Mouse (Mus musculus): ENCODE results near the gene Irak1. TPM values are rescaled to one million over a fixed set of nuclear protein-coding genes. Genes with fewer than 3 reads are reported as not detected.

Irak1 gene
- 16.2 and 16.9 TPM in 2 replicates for polyA plus RNA-seq (2012)

DNA sequence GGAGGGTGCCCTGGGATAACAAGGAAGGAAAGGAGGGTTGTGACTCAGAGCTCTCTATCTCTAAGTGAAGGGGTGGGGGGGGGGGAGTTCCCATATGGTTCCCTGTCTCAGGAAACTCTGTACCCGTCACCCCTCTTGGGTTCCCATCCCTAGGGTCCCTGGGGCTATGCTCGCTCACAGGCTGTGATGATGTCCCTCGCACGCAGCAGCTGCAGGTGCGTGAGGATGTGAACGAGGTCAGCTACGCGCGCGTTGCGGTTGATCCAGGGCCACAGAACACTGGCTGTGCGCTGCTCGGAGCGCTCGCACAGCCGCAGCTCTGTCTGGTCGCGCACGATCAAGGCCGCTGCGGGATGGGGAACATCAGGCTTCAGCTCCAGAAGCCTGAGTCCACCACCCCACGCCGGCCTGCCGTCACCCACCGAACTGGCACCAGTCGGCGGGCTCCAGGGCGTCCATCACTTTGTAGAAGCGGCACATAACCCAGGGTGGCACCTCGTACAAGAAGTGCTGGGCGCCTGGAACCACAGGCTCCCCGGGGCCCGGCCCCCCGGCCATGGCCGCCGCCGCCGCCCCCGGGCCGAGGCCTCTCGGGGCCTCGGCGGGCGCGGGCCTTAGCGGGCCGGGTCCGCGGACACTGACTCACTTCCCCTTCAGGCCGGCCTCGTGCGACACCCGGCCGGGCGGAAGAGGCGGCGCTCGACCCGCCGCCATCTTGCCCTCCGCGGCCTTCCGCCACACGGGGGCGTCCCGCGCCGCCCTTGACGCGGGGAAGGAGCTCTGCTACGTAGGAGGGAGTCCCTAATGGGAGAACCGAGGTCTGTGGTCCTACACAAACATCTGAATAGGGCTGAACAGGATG, at the start of gene Irak1:
Irak1 (minus strand) TSS at position 731 of the 862 bp plus-strand sequence.
- no peaks in the 10 kb centered on the region; the same call in 1 of the 2 replicates for H3K9me3 ChIP-seq (ENCODE audit: control insufficient read depth, low read length)
- TF ChIP-seq GATA1 (IDR thresholded peaks at IDR 0.05; ENCODE audit: low read length) (no peak), TAL1 (IDR thresholded peaks at IDR 0.05; ENCODE audit: low read length) (no peak)
- H3K4me1 ChIP-seq (ENCODE audit: control insufficient read depth), result peaks cover 37% of the 10 kb centered on the region
- peak within 1 kb of the TSS; percentile 84 for H3K4me3 ChIP-seq (replicated peaks)
- H3K36me3 ChIP-seq (ENCODE audit: control insufficient read depth), result peaks cover 40% of the 10 kb centered on the region
- peaks cover 3% of the 10 kb centered on the region; the same call in 1 of the 2 replicates for H3K27me3 ChIP-seq (ENCODE audit: control insufficient read depth)

DNA sequence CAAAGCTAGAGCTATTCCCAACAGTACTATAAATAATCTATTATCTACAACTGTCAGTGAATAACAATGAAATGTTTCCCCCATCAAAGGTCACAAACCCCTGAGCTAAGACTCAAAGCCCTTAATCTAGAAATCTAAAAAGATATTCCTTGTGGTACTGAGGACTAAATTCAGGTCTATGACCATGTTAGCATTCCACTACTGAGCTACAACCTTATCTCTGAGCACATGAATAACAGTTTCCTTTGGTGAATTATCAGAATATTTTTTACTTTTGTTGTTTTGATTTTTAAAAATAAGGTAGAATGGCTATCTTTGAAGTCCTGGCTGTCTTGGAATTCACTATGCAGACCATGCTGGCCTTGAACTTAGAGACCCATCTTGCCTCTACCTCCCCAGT, 47.1 kb upstream of the Irak1 start:
- peaks cover 41% of the 10 kb centered on the region for H3K36me3 ChIP-seq (ENCODE audit: control insufficient read depth)
- no peaks in the 10 kb centered on the region for H3K27me3 ChIP-seq (ENCODE audit: control insufficient read depth)
- H3K4me3 ChIP-seq (replicated peaks), result no peak overlapping the region
- no peaks in the 10 kb centered on the region for H3K4me1 ChIP-seq (ENCODE audit: control insufficient read depth)
- H3K9me3 ChIP-seq (ENCODE audit: control insufficient read depth, low read length), result no peaks in the 10 kb centered on the region
- TF ChIP-seq GATA1 (IDR thresholded peaks at IDR 0.05; ENCODE audit: low read length) (no peak), TAL1 (IDR thresholded peaks at IDR 0.05; ENCODE audit: low read length) (no peak)

DNA sequence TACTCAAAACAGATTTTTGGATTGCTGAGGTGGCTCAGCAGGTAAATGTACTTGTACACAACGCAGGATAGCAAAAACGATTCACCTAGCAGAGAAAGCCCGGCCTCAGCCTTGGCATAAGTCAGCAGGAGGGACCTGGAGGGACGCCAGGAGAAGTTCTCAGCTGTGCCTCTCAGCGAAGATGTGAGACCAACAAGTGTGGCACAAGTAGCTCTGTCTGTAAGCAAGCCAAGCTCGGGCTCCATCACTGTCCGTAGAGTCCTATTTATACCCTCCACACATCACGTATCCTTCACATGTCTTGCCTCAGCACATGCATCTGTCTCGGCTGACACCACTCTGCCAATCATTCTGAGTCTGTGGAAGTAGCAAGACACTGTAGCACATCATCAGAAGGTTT, 44.2 kb upstream of the Irak1 start:
- H3K27me3 ChIP-seq (ENCODE audit: control insufficient read depth), result no peaks in the 10 kb centered on the region
- peaks cover 20% of the 10 kb centered on the region for H3K36me3 ChIP-seq (ENCODE audit: control insufficient read depth)
- no peaks in the 10 kb centered on the region for H3K4me1 ChIP-seq (ENCODE audit: control insufficient read depth)
- H3K9me3 ChIP-seq (ENCODE audit: control insufficient read depth, low read length), result no peaks in the 10 kb centered on the region
- TF ChIP-seq TAL1 (IDR thresholded peaks at IDR 0.05; ENCODE audit: low read length) (no peak), GATA1 (IDR thresholded peaks at IDR 0.05; ENCODE audit: low read length) (no peak)
- no peak overlapping the region for H3K4me3 ChIP-seq (replicated peaks)

GRCm38 (mm10) chrX:74045107-74045506, 21.4 kb upstream of the Irak1 start:
- H3K36me3 ChIP-seq (ENCODE audit: control insufficient read depth), result peaks cover 14% of the 10 kb centered on the region
- no peak overlapping the region for H3K4me3 ChIP-seq (replicated peaks)
- H3K4me1 ChIP-seq (ENCODE audit: control insufficient read depth), result peaks cover 8% of the 10 kb centered on the region
- no peaks in the 10 kb centered on the region for H3K27me3 ChIP-seq (ENCODE audit: control insufficient read depth)
- TF ChIP-seq GATA1 (IDR thresholded peaks at IDR 0.05; ENCODE audit: low read length) (no peak), TAL1 (IDR thresholded peaks at IDR 0.05; ENCODE audit: low read length) (no peak)
- H3K9me3 ChIP-seq (ENCODE audit: control insufficient read depth, low read length), result no peaks in the 10 kb centered on the region

GRCm38 (mm10) chrX:74037702-74038375, 14.1 kb upstream of the Irak1 start:
- TF ChIP-seq TAL1 (IDR thresholded peaks at IDR 0.05; ENCODE audit: low read length), result no peak
- no peak for TF ChIP-seq GATA1 (IDR thresholded peaks at IDR 0.05; ENCODE audit: low read length)
- H3K4me1 ChIP-seq (ENCODE audit: control insufficient read depth), result no peaks in the 10 kb centered on the region
- no peaks in the 10 kb centered on the region for H3K9me3 ChIP-seq (ENCODE audit: control insufficient read depth, low read length)
- peaks cover 56% of the 10 kb centered on the region for H3K36me3 ChIP-seq (ENCODE audit: control insufficient read depth)
- no peaks in the 10 kb centered on the region for H3K27me3 ChIP-seq (ENCODE audit: control insufficient read depth)
- H3K4me3 ChIP-seq (replicated peaks), result no peak overlapping the region

GRCm38 (mm10) chrX:74030000-74030399, 6.3 kb upstream of the Irak1 start:
- H3K4me1 ChIP-seq (ENCODE audit: control insufficient read depth), result no peaks in the 10 kb centered on the region
- no peaks in the 10 kb centered on the region for H3K9me3 ChIP-seq (ENCODE audit: control insufficient read depth, low read length)
- H3K36me3 ChIP-seq (ENCODE audit: control insufficient read depth), result peaks cover 40% of the 10 kb centered on the region
- peaks cover 3% of the 10 kb centered on the region; the same call in 1 of the 2 replicates for H3K27me3 ChIP-seq (ENCODE audit: control insufficient read depth)
- TF ChIP-seq GATA1 (IDR thresholded peaks at IDR 0.05; ENCODE audit: low read length), result no peak
- TF ChIP-seq TAL1 (IDR thresholded peaks at IDR 0.05; ENCODE audit: low read length), result no peak
- no peak overlapping the region for H3K4me3 ChIP-seq (replicated peaks)

DNA sequence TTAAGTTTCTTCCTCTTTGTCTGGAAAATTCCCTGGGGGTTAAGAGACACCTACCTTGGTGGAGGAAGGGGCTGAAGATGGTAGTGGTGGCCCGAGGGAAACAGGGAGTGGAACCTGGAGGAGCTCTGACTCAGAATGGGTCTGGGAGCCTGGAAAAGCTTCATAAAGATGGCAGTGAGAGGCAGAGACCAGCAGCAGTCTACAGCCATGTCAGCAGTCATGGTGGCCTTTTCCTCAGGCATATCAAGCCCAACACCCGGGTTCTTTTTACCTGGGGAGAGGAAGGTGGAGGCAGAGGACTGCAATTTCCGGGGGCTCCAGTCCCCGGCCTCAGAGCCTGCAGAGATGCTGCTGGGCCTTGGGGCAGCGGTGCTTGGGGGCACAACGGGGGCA, 927 bp downstream of the Irak1 start:
- TF ChIP-seq GATA1 (IDR thresholded peaks at IDR 0.05; ENCODE audit: low read length), result no peak
- TF ChIP-seq TAL1 (IDR thresholded peaks at IDR 0.05; ENCODE audit: low read length), result no peak
- peaks cover 46% of the 10 kb centered on the region for H3K36me3 ChIP-seq (ENCODE audit: control insufficient read depth)
- H3K27me3 ChIP-seq (ENCODE audit: control insufficient read depth), result peaks cover 3% of the 10 kb centered on the region; the same call in 1 of the 2 replicates
- H3K4me1 ChIP-seq (ENCODE audit: control insufficient read depth), result peaks cover 43% of the 10 kb centered on the region
- no peaks in the 10 kb centered on the region; the same call in 1 of the 2 replicates for H3K9me3 ChIP-seq (ENCODE audit: control insufficient read depth, low read length)
- H3K4me3 ChIP-seq (replicated peaks), result peak overlapping the region; percentile 84

GRCm38 (mm10) chrX:74014597-74014996, 9.1 kb downstream of the Irak1 start:
- Histone ChIP-seq H3K4me3 (replicated peaks) (no peak overlapping the region), H3K4me1 (ENCODE audit: control insufficient read depth) (peaks cover 14% of the 10 kb centered on the region), H3K36me3 (ENCODE audit: control insufficient read depth) (peaks cover 51% of the 10 kb centered on the region), H3K27me3 (ENCODE audit: control insufficient read depth) (no peaks in the 10 kb centered on the region), H3K9me3 (ENCODE audit: control insufficient read depth, low read length) (no peaks in the 10 kb centered on the region)
- TF ChIP-seq GATA1 (IDR thresholded peaks at IDR 0.05; ENCODE audit: low read length) (no peak), TAL1 (IDR thresholded peaks at IDR 0.05; ENCODE audit: low read length) (no peak)

DNA sequence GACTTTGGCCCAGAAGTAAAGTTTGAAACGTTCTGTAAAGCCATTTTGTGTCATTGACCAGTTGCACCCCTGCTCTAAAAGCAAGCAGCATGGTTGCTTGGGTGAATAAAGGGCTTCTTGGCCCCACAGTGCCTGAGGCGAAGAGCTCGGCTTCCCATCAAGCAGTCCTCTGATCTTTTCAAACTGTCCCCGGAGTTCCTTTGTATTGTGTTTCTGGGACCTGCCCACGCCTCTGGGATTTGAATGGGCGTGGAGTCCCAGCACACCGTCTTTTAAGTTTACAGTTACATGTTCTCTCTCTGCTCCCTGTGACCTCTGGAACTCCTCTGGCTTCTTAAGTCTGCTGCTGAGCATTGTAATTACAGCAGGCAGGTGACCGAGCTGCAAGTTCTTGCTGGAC, 15.7 kb downstream of the Irak1 start:
- H3K9me3 ChIP-seq (ENCODE audit: control insufficient read depth, low read length), result no peaks in the 10 kb centered on the region
- H3K36me3 ChIP-seq (ENCODE audit: control insufficient read depth), result no peaks in the 10 kb centered on the region
- no peaks in the 10 kb centered on the region for H3K4me1 ChIP-seq (ENCODE audit: control insufficient read depth)
- no peaks in the 10 kb centered on the region; the same call in 1 of the 2 replicates for H3K27me3 ChIP-seq (ENCODE audit: control insufficient read depth)
- TF ChIP-seq TAL1 (IDR thresholded peaks at IDR 0.05; ENCODE audit: low read length) (no peak), GATA1 (IDR thresholded peaks at IDR 0.05; ENCODE audit: low read length) (no peak)
- H3K4me3 ChIP-seq (replicated peaks), result no peak overlapping the region

All from erythroblast, embryonic 14.5 days (primary cell).